Mouse (Mus musculus) brain, embryonic 14.5 days (tissue): ENCODE measurements around the gene Car15.

Experiments used
- CTCF ChIP-seq: fragments of 200-500 bp; IDR thresholded peaks from 2 replicates; pipeline ENCODE4 v1.5.1; 2012; ENCODE audit warnings: inconsistent platforms, mild to moderate bottlenecking, moderate library complexity, borderline replicate concordance; ENCODE audit not compliant: insufficient read depth, insufficient read length; ENCODE audit errors: extremely low read depth
- POLR2A ChIP-seq: fragments of 200-500 bp; IDR thresholded peaks from 2 replicates; pipeline ENCODE4 v1.6.1; 2012; ENCODE audit warnings: mild to moderate bottlenecking, inconsistent platforms, borderline replicate concordance; ENCODE audit not compliant: poor library complexity, insufficient read depth, insufficient read length, severe bottlenecking; ENCODE audit errors: extremely low read depth

DNA sequence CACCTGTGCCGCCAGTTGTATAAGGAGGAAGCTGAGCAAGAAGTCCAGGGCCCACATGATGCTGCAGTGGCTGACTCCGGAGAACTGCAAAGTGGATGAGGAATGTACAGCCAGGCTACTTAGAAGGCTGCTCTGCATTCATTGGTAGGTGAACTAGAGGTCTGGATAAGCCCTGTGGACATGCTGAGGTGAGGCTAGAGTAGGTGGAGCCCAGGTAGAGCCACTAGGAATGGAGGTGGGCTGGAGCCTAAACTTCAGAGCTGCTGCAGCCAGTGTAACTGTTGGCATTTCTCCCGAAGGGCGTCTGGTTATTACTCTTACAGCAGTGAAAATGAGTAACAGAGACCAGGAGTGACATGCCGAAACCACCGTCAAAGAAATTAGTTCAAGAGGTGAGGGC is at the start of gene Car15:
- no peak for TF ChIP-seq POLR2A
- no peak for TF ChIP-seq CTCF
